In genomic region chr8:89025281-89026138, GRCm38 (mm10) we compare ENCODE assay signal across 9 mouse cellular contexts. TPM values are rescaled to one million over a fixed set of nuclear protein-coding genes. Genes with fewer than 3 reads are reported as not detected.
DNase-seq lines count a peak whose midpoint lies in the region; ATAC-seq and TF ChIP-seq lines count a peak whose summit lies in the region.
"Had no signal": no experiment of that assay in that cellular context is flagged by ENCODE, and none has a peak within 500 bp of the region (broad histone marks: within the 10 kb centered on the region; RNA-seq: fewer than 3 reads in every experiment).

No protein-coding gene starts in this region.

- peaks cover 39% of the 10 kb centered on the region for H3K4me1 ChIP-seq in kidney, embryonic 14.5 days (ENCODE audit: control insufficient read depth, insufficient read depth, low read length)
- H3K4me1 ChIP-seq in intestine, embryonic 15.5 days (replicated peaks) = peaks cover 9% of the 10 kb centered on the region
- H3K4me1 ChIP-seq in midbrain, postnatal 0 days (ENCODE audit: insufficient read depth, low read length) = peaks cover 5% of the 10 kb centered on the region; the same call in 1 of the 2 replicates

- intact Hi-C loops in left cerebral cortex, postnatal 14 days (cut with DNase I) = no loop called here

- H3K4me2 ChIP-seq in kidney, embryonic 14.5 days (replicated peaks; ENCODE audit: low read depth, low read length) = peak overlapping the region; percentile 50
- H3K4me2 ChIP-seq in intestine, embryonic 15.5 days (replicated peaks) = peak overlapping the region; percentile 80
- peak overlapping the region; percentile 51 for H3K4me2 ChIP-seq in midbrain, postnatal 0 days (ENCODE audit: low read depth, low read length, poor library complexity, severe bottlenecking)

- 10% methylated on average over 54 of the region's 55 CpGs for WGBS in kidney, embryonic 14.5 days
- 13% methylated on average over 53 of the region's 55 CpGs for WGBS in intestine, embryonic 15.5 days
- 8% methylated on average over 49 of the region's 55 CpGs for WGBS in midbrain, postnatal 0 days

- ATAC-seq in kidney, embryonic 14.5 days (ENCODE audit: low FRiP score, low TSS enrichment) = peak; percentile 61
- peak; percentile 63 for ATAC-seq in intestine, embryonic 15.5 days
- ATAC-seq in midbrain, postnatal 0 days (ENCODE audit: low FRiP score) = 0 out of 2 replicates have a peak, but pooled peaks have one; percentile 44
- ATAC-seq in monocyte, adult 5-6 weeks (replicated peaks; ENCODE audit: insufficient number of reproducible peaks, low FRiP score, low TSS enrichment, poor library complexity, severe bottlenecking) = no peak

- H3K27ac ChIP-seq in kidney, embryonic 14.5 days (ENCODE audit: low read depth, low read length) = 0 out of 2 replicates have a peak overlapping the region, but pooled peaks have one; percentile 4
- H3K27ac ChIP-seq in intestine, embryonic 15.5 days = no peak overlapping the region
- H3K27ac ChIP-seq in midbrain, postnatal 0 days (ENCODE audit: low read depth, low read length) = no peak overlapping the region

- H3K9ac ChIP-seq in kidney, embryonic 14.5 days (ENCODE audit: low read depth, low read length) = peak overlapping the region; percentile 42; the same call in 1 of the 2 replicates
- H3K9ac ChIP-seq in intestine, embryonic 15.5 days = peak overlapping the region; percentile 34; the same call in 1 of the 2 replicates
- no peak overlapping the region for H3K9ac ChIP-seq in midbrain, postnatal 0 days (replicated peaks; ENCODE audit: low read length, poor library complexity, severe bottlenecking)

- DNase-seq in kidney, adult 8-10 months = no peak
- DNase-seq in embryo, embryonic 9.5 days (ENCODE audit: extremely low spot score) = peak; percentile 68
- peak; percentile 51 for DNase-seq in midbrain, postnatal 0 days (ENCODE audit: low spot score)
- no peak for DNase-seq in thymus, postnatal 36 days
- DNase-seq in left cerebral cortex, postnatal 14 days (ENCODE audit: low spot score in 2 of 2) = no peak

- H3K4me3 ChIP-seq in kidney, embryonic 14.5 days (ENCODE audit: low read length) = peak overlapping the region; percentile 25
- peak overlapping the region; percentile 31 for H3K4me3 ChIP-seq in intestine, embryonic 15.5 days (replicated peaks)
- peak overlapping the region; percentile 29 for H3K4me3 ChIP-seq in midbrain, postnatal 0 days (ENCODE audit: low read depth, low read length)

- no peaks in the 10 kb centered on the region for H3K9me3 ChIP-seq in kidney, embryonic 14.5 days (ENCODE audit: control insufficient read depth, low read length)
- H3K9me3 ChIP-seq in intestine, embryonic 15.5 days = no peaks in the 10 kb centered on the region
- no peaks in the 10 kb centered on the region for H3K9me3 ChIP-seq in midbrain, postnatal 0 days (ENCODE audit: low read length)

- no peaks in the 10 kb centered on the region for H3K27me3 ChIP-seq in kidney, embryonic 14.5 days (ENCODE audit: control insufficient read depth, insufficient read depth, low read length)
- peaks cover 10% of the 10 kb centered on the region for H3K27me3 ChIP-seq in intestine, embryonic 15.5 days (replicated peaks)
- peaks cover 14% of the 10 kb centered on the region for H3K27me3 ChIP-seq in midbrain, postnatal 0 days (ENCODE audit: insufficient read depth, low read length)

- peak; percentile 40 for TF ChIP-seq CTCF in midbrain, postnatal 0 days (IDR thresholded peaks at IDR 0.05)

- H3K36me3 ChIP-seq in kidney, embryonic 14.5 days (ENCODE audit: control insufficient read depth, insufficient read depth, low read length) = peaks cover 34% of the 10 kb centered on the region
- no peaks in the 10 kb centered on the region for H3K36me3 ChIP-seq in intestine, embryonic 15.5 days
- no peaks in the 10 kb centered on the region for H3K36me3 ChIP-seq in midbrain, postnatal 0 days (ENCODE audit: insufficient read depth, low read length)

RNA-seq across cellular contexts. Expression of gene Sall1, which starts 18.5 kb away (rescaled TPM):
- 44.4 and 64.6 TPM in 2 replicates for polyA plus RNA-seq in kidney, embryonic 14.5 days (2014; fragmentation: Nextera tagmentation; extraction: Ambion mirVana)
- 1.8 and 2.4 TPM in 2 replicates for polyA plus RNA-seq in intestine, embryonic 15.5 days (2015; fragmentation: Nextera tagmentation; extraction: Ambion mirVana)
- total RNA-seq in midbrain, postnatal 0 days (2014; rRNA removed) = 8.2 and 8.7 TPM in 2 replicates
- 3.1 and 3.8 TPM in 2 replicates for polyA plus RNA-seq in midbrain, postnatal 0 days (2015; fragmentation: Nextera tagmentation; extraction: Ambion mirVana)
- 10 to 100 TPM; 12.1 to 13.7 TPM for total RNA-seq in left cerebral cortex, postnatal 14 days (2021)
- total RNA-seq in monocyte, adult 5-6 weeks (2017) = not detected in 3 replicates
- total RNA-seq: hematopoietic stem cell, adult 5-6 weeks had no signal

Comparison
In these comparisons a context has a peak if more than half of its experiments do, and no peak if none do; other contexts are left out.
1. DNase-seq: peak in embryo, embryonic 9.5 days (single experiment) and midbrain, postnatal 0 days (single experiment); none in kidney, adult 8-10 months (0 of 2), thymus, postnatal 36 days (0 of 2) and left cerebral cortex, postnatal 14 days (0 of 2).
2. Peak in every context shown above with its lines, with median percentiles within 50 percentile points of each other: H3K4me2 ChIP-seq and H3K4me3 ChIP-seq.